9 mouse cellular contexts compared by ENCODE assay signal in the genomic region with DNA sequence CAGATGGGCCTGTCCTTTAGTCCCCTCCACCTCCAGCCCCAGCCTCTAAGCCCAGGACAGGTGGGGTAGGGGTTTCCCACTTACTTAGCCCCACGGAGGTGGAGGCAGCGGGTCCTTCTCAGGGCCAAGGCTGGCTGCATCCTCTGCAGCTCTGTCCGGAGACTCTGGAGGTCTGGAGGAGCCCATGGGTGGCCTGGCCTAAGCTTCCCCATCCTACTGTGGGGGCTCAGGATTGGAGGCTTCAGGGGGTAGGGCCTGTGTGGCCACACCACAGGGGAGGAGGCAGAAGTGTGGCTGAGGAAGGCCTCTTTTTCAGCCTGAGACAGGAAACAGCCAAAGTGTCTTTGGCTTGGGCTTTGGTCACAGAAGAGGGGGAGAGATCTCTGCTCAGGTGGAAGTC. TPM values are rescaled to one million over a fixed set of nuclear protein-coding genes. Genes with fewer than 3 reads are reported as not detected.
DNase-seq lines count a peak whose midpoint lies in the region; ATAC-seq lines count a peak whose summit lies in the region.
"Had no signal": no experiment of that assay in that cellular context is flagged by ENCODE, and none has a peak within 500 bp of the region (broad histone marks: within the 10 kb centered on the region; RNA-seq: fewer than 3 reads in every experiment).

No protein-coding gene starts in this region.

- WGBS in kidney, embryonic 16.5 days: 69% methylated on average over 3 of the region's 3 CpGs
- 78% methylated on average over 3 of the region's 3 CpGs for WGBS in kidney, embryonic 15.5 days

- H3K9me3 ChIP-seq in kidney, embryonic 16.5 days (ENCODE audit: low read length): no peaks in the 10 kb centered on the region
- H3K9me3 ChIP-seq in kidney, embryonic 15.5 days (replicated peaks): no peaks in the 10 kb centered on the region
- H3K9me3 ChIP-seq: hindbrain, embryonic 15.5 days had no signal

- peak; percentile 58 for DNase-seq in gastrocnemius, adult 18-20 months (ENCODE audit: low spot score)
- peak; percentile 23 to 62 for DNase-seq in kidney, postnatal 25 days
- peak; percentile 33 for DNase-seq in naive thymus-derived CD4-positive, alpha-beta T cell, adult 2 months (ENCODE audit: low read depth)
- no peak for DNase-seq in cerebellum, postnatal 10 days
- DNase-seq in embryo, embryonic 10.5 days (ENCODE audit: low spot score): no peak
- DNase-seq in adrenal gland, postnatal 25 days: no peak

- H3K27me3 ChIP-seq in kidney, embryonic 16.5 days (ENCODE audit: insufficient read depth, low read length): no peaks in the 10 kb centered on the region
- H3K27me3 ChIP-seq in kidney, embryonic 15.5 days: no peaks in the 10 kb centered on the region
- H3K27me3 ChIP-seq: hindbrain, embryonic 15.5 days had no signal

- no peak for ATAC-seq in kidney, embryonic 16.5 days (ENCODE audit: low FRiP score, low TSS enrichment)
- ATAC-seq in kidney, embryonic 15.5 days (replicated peaks; ENCODE audit: low FRiP score): no peak

- H3K27ac ChIP-seq in kidney, embryonic 16.5 days (ENCODE audit: low read length): no peak overlapping the region
- no peak overlapping the region for H3K27ac ChIP-seq in kidney, embryonic 15.5 days
- H3K27ac ChIP-seq: hindbrain, embryonic 15.5 days had no signal

- H3K9ac ChIP-seq in kidney, embryonic 16.5 days (replicated peaks; ENCODE audit: low read length): 0 out of 2 replicates have a peak overlapping the region, but pooled peaks have one; percentile 1
- no peak overlapping the region for H3K9ac ChIP-seq in kidney, embryonic 15.5 days
- H3K9ac ChIP-seq: hindbrain, embryonic 15.5 days had no signal

- no peak overlapping the region for H3K4me2 ChIP-seq in kidney, embryonic 16.5 days (replicated peaks; ENCODE audit: low read depth, low read length)
- no peak overlapping the region for H3K4me2 ChIP-seq in kidney, embryonic 15.5 days
- H3K4me2 ChIP-seq: hindbrain, embryonic 15.5 days had no signal

- no peak overlapping the region for H3K4me3 ChIP-seq in kidney, embryonic 16.5 days (ENCODE audit: low read length)
- no peak overlapping the region for H3K4me3 ChIP-seq in kidney, embryonic 15.5 days (replicated peaks)
- H3K4me3 ChIP-seq: hindbrain, embryonic 15.5 days had no signal

- H3K4me1 ChIP-seq in kidney, embryonic 16.5 days (ENCODE audit: insufficient read depth, low read length): peaks cover 31% of the 10 kb centered on the region
- peaks cover 47% of the 10 kb centered on the region for H3K4me1 ChIP-seq in kidney, embryonic 15.5 days

- no peaks in the 10 kb centered on the region for H3K36me3 ChIP-seq in kidney, embryonic 16.5 days (ENCODE audit: insufficient read depth, low read length)
- H3K36me3 ChIP-seq in kidney, embryonic 15.5 days: peaks cover 5% of the 10 kb centered on the region; the same call in 1 of the 2 replicates

RNA-seq across cellular contexts. Expression of gene Limk1, which starts 10.4 kb away (rescaled TPM):
- 4.9 and 5.2 TPM in 2 replicates for polyA plus RNA-seq in kidney, embryonic 16.5 days (2015; fragmentation: Nextera tagmentation; extraction: Ambion mirVana)
- polyA plus RNA-seq in kidney, embryonic 15.5 days (2015; fragmentation: Nextera tagmentation; extraction: Ambion mirVana): 4.9 and 5.9 TPM in 2 replicates
- 1 to 10 TPM; 1.4 to 1.8 TPM for total RNA-seq in gastrocnemius, adult 18-20 months (2021)
- total RNA-seq in adrenal gland, postnatal 25 days (2021): 21.7 and 23.6 TPM in 2 replicates

RNA-seq across cellular contexts. Expression of gene Eif4h, which starts 38.7 kb away (rescaled TPM):
- 492 and 502 TPM in 2 replicates for polyA plus RNA-seq in kidney, embryonic 16.5 days (2015; fragmentation: Nextera tagmentation; extraction: Ambion mirVana)
- polyA plus RNA-seq in kidney, embryonic 15.5 days (2015; fragmentation: Nextera tagmentation; extraction: Ambion mirVana): 435 and 459 TPM in 2 replicates
- 10 to 100 TPM; 84.8 to 94.1 TPM for total RNA-seq in gastrocnemius, adult 18-20 months (2021)
- 273 and 304 TPM in 2 replicates for total RNA-seq in adrenal gland, postnatal 25 days (2021)

Comparison
In these comparisons a context has a peak if more than half of its experiments do, and no peak if none do; other contexts are left out.
1. DNase-seq: peak in gastrocnemius, adult 18-20 months (single experiment), kidney, postnatal 25 days (2 of 2) and naive thymus-derived CD4-positive, alpha-beta T cell, adult 2 months (single experiment); none in cerebellum, postnatal 10 days (0 of 2), embryo, embryonic 10.5 days (single experiment) and adrenal gland, postnatal 25 days (single experiment).